Mouse (Mus musculus): ENCODE results near the gene Elp4.

DNA sequence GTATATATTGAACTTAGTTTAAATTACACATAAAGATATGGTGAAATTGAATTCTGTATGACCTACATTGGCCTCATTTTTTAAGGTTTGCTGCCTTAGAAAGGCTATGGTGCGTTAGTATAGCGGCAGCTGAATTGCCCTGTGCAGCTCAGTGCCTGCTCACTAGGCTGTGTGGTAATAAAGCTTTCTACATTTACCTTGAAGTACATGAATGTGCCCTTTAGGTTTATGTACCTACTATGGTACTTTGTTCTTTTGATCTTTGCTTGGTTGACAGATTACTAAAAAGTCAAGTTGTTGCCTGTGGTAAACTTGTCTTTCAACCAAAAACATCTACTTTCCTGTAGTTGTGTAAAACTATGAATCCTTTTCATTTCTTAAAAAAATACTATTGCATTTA is 45.8 kb upstream of the Elp4 start:
- TF ChIP-seq GATA1 (IDR thresholded peaks at IDR 0.05; ENCODE audit: borderline replicate concordance, low read length) = no peak
- TF ChIP-seq CTCF (IDR thresholded peaks at IDR 0.05; ENCODE audit: low read depth, low read length) = no peak
- no peak for TF ChIP-seq POLR2AphosphoS5 (IDR thresholded peaks at IDR 0.05; ENCODE audit: insufficient replicate concordance, low read depth, low read length)
- no peak for TF ChIP-seq TAL1 (conservative IDR thresholded peaks at IDR 0.05; ENCODE audit: low read depth, low read length)
